Mouse (Mus musculus): ENCODE results near the gene Lta. TPM values are rescaled to one million over a fixed set of nuclear protein-coding genes. Genes with fewer than 3 reads are reported as not detected.

Gene Lta
- polyA plus RNA-seq, 1 experiment from 2014 or later: 0.27 TPM

DNA sequence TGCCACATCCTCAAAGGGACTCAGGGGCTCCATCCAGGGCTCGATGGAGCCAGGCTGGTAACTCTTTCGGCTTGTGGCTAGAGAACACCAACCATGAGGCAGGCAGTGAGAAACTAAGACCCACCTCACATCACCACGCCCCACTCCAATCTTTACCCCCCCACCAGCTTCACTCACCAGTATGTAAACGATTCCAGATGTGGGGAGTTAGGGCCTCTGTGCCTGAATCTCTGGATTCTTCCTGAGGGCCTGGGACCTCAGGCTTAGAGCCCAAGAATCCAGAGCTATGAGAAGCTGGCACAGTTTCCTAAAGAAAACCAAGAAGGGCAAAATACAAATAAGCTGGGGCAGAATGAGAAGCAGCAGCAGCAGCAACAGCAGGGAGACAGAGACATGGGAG is 51.2 kb downstream of the Lta start:
- Histone ChIP-seq H3K4me2 (replicated peaks) (no peak overlapping the region), H3K27ac (replicated peaks) (peak overlapping the region; percentile 35; the same call in 1 of the 2 replicates), H3K4me1 (peaks cover 6% of the 10 kb centered on the region), H3K36me3 (peaks cover 98% of the 10 kb centered on the region), H3K9me3 (replicated peaks) (no peaks in the 10 kb centered on the region), H3K9ac (no peak overlapping the region), H3K4me3 (replicated peaks) (no peak overlapping the region), H3K27me3 (no peaks in the 10 kb centered on the region)
- 48% methylated on average over 4 of the region's 4 CpGs for WGBS
- no peak for ATAC-seq (ENCODE audit: insufficient number of reproducible peaks, low FRiP score, low TSS enrichment, low read depth)

Small RNA genes within 50 kb of the gene (microRNA-seq; reads per million reads assigned to microRNA genes)
- gene Mir6973a (ENCODE audit: borderline number of aligned reads) (not detected), gene Mir6974 (ENCODE audit: borderline number of aligned reads) (not detected), gene Mir6975 (ENCODE audit: borderline number of aligned reads) (1.4 reads per million), gene Mir8094 (ENCODE audit: borderline number of aligned reads) (not detected)

Other genes starting within 250 kb of the Lta start
- 2.2 and 3.4 TPM in 2 replicates for gene Hspa1b, start 246.1 kb downstream of the Lta start, polyA plus RNA-seq (2015; fragmentation: Nextera tagmentation; extraction: Ambion mirVana)
- gene Gm20481, start 235.4 kb downstream of the Lta start, polyA plus RNA-seq (2015; fragmentation: Nextera tagmentation; extraction: Ambion mirVana): not detected in 2 replicates
- gene Hspa1a, start 233.2 kb downstream of the Lta start, polyA plus RNA-seq (2015; fragmentation: Nextera tagmentation; extraction: Ambion mirVana): 19.5 and 19.7 TPM in 2 replicates
- gene Hspa1l, start 232.6 kb downstream of the Lta start, polyA plus RNA-seq (2015; fragmentation: Nextera tagmentation; extraction: Ambion mirVana): 0.71 and 0.77 TPM in 2 replicates
- gene Lsm2, start 223.5 kb downstream of the Lta start, polyA plus RNA-seq (2015; fragmentation: Nextera tagmentation; extraction: Ambion mirVana): 163 and 173 TPM in 2 replicates
- 108 and 114 TPM in 2 replicates for gene Vars, start 204.4 kb downstream of the Lta start, polyA plus RNA-seq (2015; fragmentation: Nextera tagmentation; extraction: Ambion mirVana)
- gene Vwa7, start 188.8 kb downstream of the Lta start, polyA plus RNA-seq (2015; fragmentation: Nextera tagmentation; extraction: Ambion mirVana): 0.43 and 0.58 TPM in 2 replicates
- 21.5 and 23.4 TPM in 2 replicates for gene Sapcd1, start 177.3 kb downstream of the Lta start, polyA plus RNA-seq (2015; fragmentation: Nextera tagmentation; extraction: Ambion mirVana)
- 3.6 and 5.4 TPM in 2 replicates for gene Msh5, start 158.6 kb downstream of the Lta start, polyA plus RNA-seq (2015; fragmentation: Nextera tagmentation; extraction: Ambion mirVana)
- 324 and 329 TPM in 2 replicates for gene Clic1, start 155.4 kb downstream of the Lta start, polyA plus RNA-seq (2015; fragmentation: Nextera tagmentation; extraction: Ambion mirVana)
- gene Ddah2, start 146.3 kb downstream of the Lta start, polyA plus RNA-seq (2015; fragmentation: Nextera tagmentation; extraction: Ambion mirVana): 319 and 347 TPM in 2 replicates
- gene Ly6g6c, start 140.0 kb downstream of the Lta start, polyA plus RNA-seq (2015; fragmentation: Nextera tagmentation; extraction: Ambion mirVana): 98.5 and 131 TPM in 2 replicates
- gene Mpig6b, start 139.2 kb downstream of the Lta start, polyA plus RNA-seq (2015; fragmentation: Nextera tagmentation; extraction: Ambion mirVana): 1.1 and 1.4 TPM in 2 replicates
- 31.4 and 33.0 TPM in 2 replicates for gene Ly6g6e, start 128.4 kb downstream of the Lta start, polyA plus RNA-seq (2015; fragmentation: Nextera tagmentation; extraction: Ambion mirVana)
- 1.5 and 2.3 TPM in 2 replicates for gene Ly6g6d, start 127.3 kb downstream of the Lta start, polyA plus RNA-seq (2015; fragmentation: Nextera tagmentation; extraction: Ambion mirVana)
- 0.20 and 0.28 TPM in 2 replicates for gene Ly6g6f, start 119.7 kb downstream of the Lta start, polyA plus RNA-seq (2015; fragmentation: Nextera tagmentation; extraction: Ambion mirVana)
- 102 and 105 TPM in 2 replicates for gene Abhd16a, start 116.1 kb downstream of the Lta start, polyA plus RNA-seq (2015; fragmentation: Nextera tagmentation; extraction: Ambion mirVana)
- gene Ly6g5c, start 97.1 kb downstream of the Lta start, polyA plus RNA-seq (2015; fragmentation: Nextera tagmentation; extraction: Ambion mirVana): not detected in 2 replicates
- 1.4 and 1.8 TPM in 2 replicates for gene Ly6g5b, start 89.9 kb downstream of the Lta start, polyA plus RNA-seq (2015; fragmentation: Nextera tagmentation; extraction: Ambion mirVana)
- 19.5 and 20.1 TPM in 2 replicates for gene Gpank1, start 83.9 kb downstream of the Lta start, polyA plus RNA-seq (2015; fragmentation: Nextera tagmentation; extraction: Ambion mirVana)
- 278 and 279 TPM in 2 replicates for gene Csnk2b, start 83.3 kb downstream of the Lta start, polyA plus RNA-seq (2015; fragmentation: Nextera tagmentation; extraction: Ambion mirVana)
- gene D17H6S53E, start 79.0 kb downstream of the Lta start, polyA plus RNA-seq (2015; fragmentation: Nextera tagmentation; extraction: Ambion mirVana): 11.2 and 12.2 TPM in 2 replicates
- 0.17 TPM in 1 of 2 replicates, not detected in the other for gene Apom, start 73.3 kb downstream of the Lta start, polyA plus RNA-seq (2015; fragmentation: Nextera tagmentation; extraction: Ambion mirVana)
- 57.8 TPM in 2 replicates for gene Bag6, start 70.2 kb downstream of the Lta start, polyA plus RNA-seq (2015; fragmentation: Nextera tagmentation; extraction: Ambion mirVana)
- gene Prrc2a, start 40.5 kb downstream of the Lta start, polyA plus RNA-seq (2015; fragmentation: Nextera tagmentation; extraction: Ambion mirVana): 179 and 198 TPM in 2 replicates
- 15.5 and 17.5 TPM in 2 replicates for gene Aif1, start 29.3 kb downstream of the Lta start, polyA plus RNA-seq (2015; fragmentation: Nextera tagmentation; extraction: Ambion mirVana)
- gene Lst1, start 16.9 kb downstream of the Lta start, polyA plus RNA-seq (2015; fragmentation: Nextera tagmentation; extraction: Ambion mirVana): 27.2 and 27.4 TPM in 2 replicates
- gene Ltb, start 10.9 kb downstream of the Lta start, polyA plus RNA-seq (2015; fragmentation: Nextera tagmentation; extraction: Ambion mirVana): 2.3 and 2.9 TPM in 2 replicates
- gene Tnf, start 3.3 kb downstream of the Lta start, polyA plus RNA-seq (2015; fragmentation: Nextera tagmentation; extraction: Ambion mirVana): 0.47 and 0.76 TPM in 2 replicates
- 0.57 TPM in 1 of 2 replicates, not detected in the other for gene Gm16181, start 15.5 kb upstream of the Lta start, polyA plus RNA-seq (2015; fragmentation: Nextera tagmentation; extraction: Ambion mirVana)
- 4.1 and 4.4 TPM in 2 replicates for gene Atp6v1g2, start 28.3 kb upstream of the Lta start, polyA plus RNA-seq (2015; fragmentation: Nextera tagmentation; extraction: Ambion mirVana)
- gene Nfkbil1, start 30.4 kb upstream of the Lta start, polyA plus RNA-seq (2015; fragmentation: Nextera tagmentation; extraction: Ambion mirVana): 11.8 and 12.7 TPM in 2 replicates
- gene Ddx39b, start 36.4 kb upstream of the Lta start, polyA plus RNA-seq (2015; fragmentation: Nextera tagmentation; extraction: Ambion mirVana): 406 and 413 TPM in 2 replicates
- 81.6 and 82.0 TPM in 2 replicates for gene H2-D1, start 57.4 kb upstream of the Lta start, polyA plus RNA-seq (2015; fragmentation: Nextera tagmentation; extraction: Ambion mirVana)
- not detected in 2 replicates for gene H2-Q1, start 115.1 kb upstream of the Lta start, polyA plus RNA-seq (2015; fragmentation: Nextera tagmentation; extraction: Ambion mirVana)
- gene H2-Q2, start 136.9 kb upstream of the Lta start, polyA plus RNA-seq (2015; fragmentation: Nextera tagmentation; extraction: Ambion mirVana): 0.47 TPM in 1 of 2 replicates, not detected in the other
- gene H2-Q4, start 174.3 kb upstream of the Lta start, polyA plus RNA-seq (2015; fragmentation: Nextera tagmentation; extraction: Ambion mirVana): 2.4 and 2.7 TPM in 2 replicates
- gene H2-Q6, start 219.5 kb upstream of the Lta start, polyA plus RNA-seq (2015; fragmentation: Nextera tagmentation; extraction: Ambion mirVana): 0.14 and 0.28 TPM in 2 replicates
- 2.0 and 2.2 TPM in 2 replicates for gene H2-Q7, start 233.8 kb upstream of the Lta start, polyA plus RNA-seq (2015; fragmentation: Nextera tagmentation; extraction: Ambion mirVana)